Mouse (Mus musculus) induced T-regulatory cell, adult 2 months (primary cell): ENCODE measurements around the gene Pgrmc2.

Experiments
- DNase-seq: peaks from one replicate; pipeline ENCODE4 v3.0.0-alpha.2; 2012; ENCODE audit warnings: low read depth

The Pgrmc2 gene

GRCm38 (mm10) chr3:41070519-41070918, 12.3 kb downstream of the Pgrmc2 start:
- no peak for DNase-seq

GRCm38 (mm10) chr3:41065320-41065719, 17.5 kb downstream of the Pgrmc2 start:
- no peak for DNase-seq

- DNase-seq: no peak
Observed at GRCm38 (mm10) chr3:41062758-41063157, 20.1 kb downstream of the Pgrmc2 start.

- no peak for DNase-seq
Observed at GRCm38 (mm10) chr3:41061831-41062565, 20.8 kb downstream of the Pgrmc2 start.

- DNase-seq: no peak
Observed at GRCm38 (mm10) chr3:41059249-41059648, 23.6 kb downstream of the Pgrmc2 start.

GRCm38 (mm10) chr3:41058395-41058794, 24.5 kb downstream of the Pgrmc2 start:
- no peak for DNase-seq

- no peak for DNase-seq
Observed at GRCm38 (mm10) chr3:41053334-41053733, 29.5 kb downstream of the Pgrmc2 start.

- DNase-seq: no peak
Observed at GRCm38 (mm10) chr3:41047838-41048237, 35.0 kb downstream of the Pgrmc2 start.

- DNase-seq: no peak
Observed at GRCm38 (mm10) chr3:41043756-41044354, 39.0 kb downstream of the Pgrmc2 start.

GRCm38 (mm10) chr3:41042195-41042938, 40.5 kb downstream of the Pgrmc2 start:
- peak; percentile 57 for DNase-seq

- no peak for DNase-seq
Observed at GRCm38 (mm10) chr3:41041241-41041640, 41.6 kb downstream of the Pgrmc2 start.

- no peak for DNase-seq
Observed at GRCm38 (mm10) chr3:41038297-41038916, 44.4 kb downstream of the Pgrmc2 start.

GRCm38 (mm10) chr3:41031286-41032210, 51.3 kb downstream of the Pgrmc2 start:
- DNase-seq: no peak

GRCm38 (mm10) chr3:41030705-41031104, 52.1 kb downstream of the Pgrmc2 start:
- no peak for DNase-seq

GRCm38 (mm10) chr3:41021980-41022379, 60.9 kb downstream of the Pgrmc2 start:
- no peak for DNase-seq

- no peak for DNase-seq
Observed at GRCm38 (mm10) chr3:41020687-41021086, 62.2 kb downstream of the Pgrmc2 start.

- no peak for DNase-seq
Observed at GRCm38 (mm10) chr3:41018022-41018608, 64.7 kb downstream of the Pgrmc2 start.
